Mouse (Mus musculus) forebrain, embryonic 12.5 days (tissue): Measurements from ENCODE around the gene Capn15. TPM values are rescaled to one million over a fixed set of nuclear protein-coding genes. Genes with fewer than 3 reads are reported as not detected.

Source experiments
- ATAC-seq: fragments of 200-750 bp; cut with Nextera tagmentation; 2 replicates; pipeline ENCODE4 v1.8.0; 2017; ENCODE audit warnings: moderate TSS enrichment; ENCODE audit not compliant: low FRiP score
- H3K27ac ChIP-seq: fragments of 300-500 bp; sonication (generic); 2 replicates; pipeline ENCODE4 v1.5.1; 2016; ENCODE audit warnings: mild to moderate bottlenecking
- H3K27me3 ChIP-seq: fragments of 300-500 bp; sonication (generic); 2 replicates; pipeline ENCODE4 v1.6.1; 2016; ENCODE audit warnings: mild to moderate bottlenecking
- H3K36me3 ChIP-seq: fragments of 300-500 bp; sonication (generic); replicated peaks from 2 replicates; pipeline ENCODE4 v1.6.1; 2016; ENCODE audit warnings: mild to moderate bottlenecking
- H3K4me1 ChIP-seq: fragments of 300-500 bp; sonication (generic); 2 replicates; pipeline ENCODE4 v1.6.1; 2016
- H3K4me2 ChIP-seq: fragments of 300-500 bp; sonication (generic); 2 replicates; pipeline ENCODE4 v1.6.1; 2016; ENCODE audit warnings: mild to moderate bottlenecking, moderate library complexity
- H3K4me3 ChIP-seq: fragments of 300-500 bp; sonication (generic); replicated peaks from 2 replicates; pipeline ENCODE4 v1.5.1; 2016; ENCODE audit warnings: mild to moderate bottlenecking
- H3K9ac ChIP-seq: fragments of 300-500 bp; sonication (generic); 2 replicates; pipeline ENCODE4 v1.6.1; 2016; ENCODE audit warnings: mild to moderate bottlenecking
- H3K9me3 ChIP-seq: fragments of 300-500 bp; sonication (generic); 2 replicates; pipeline ENCODE4 v1.6.1; 2016
- WGBS: fragments of 180-500 bp; shearing (Covaris S2); methylation state at CpG from one replicate; pipeline ENCODE4 v1.1.7; 2016; 5-methylcytosine and 5-hydroxymethylcytosine counted together
- polyA plus RNA-seq: library from polyadenylated mRNA; unstranded; fragments of >200 nt; fragmentation: Nextera tagmentation; extraction: Ambion mirVana; gene quantifications from 2 replicates; pipeline ENCODE4 v1.2.1, GENCODE M21; 2016

Capn15 gene
- polyA plus RNA-seq, 1 experiment from 2014 or later, result 30.6 TPM

DNA sequence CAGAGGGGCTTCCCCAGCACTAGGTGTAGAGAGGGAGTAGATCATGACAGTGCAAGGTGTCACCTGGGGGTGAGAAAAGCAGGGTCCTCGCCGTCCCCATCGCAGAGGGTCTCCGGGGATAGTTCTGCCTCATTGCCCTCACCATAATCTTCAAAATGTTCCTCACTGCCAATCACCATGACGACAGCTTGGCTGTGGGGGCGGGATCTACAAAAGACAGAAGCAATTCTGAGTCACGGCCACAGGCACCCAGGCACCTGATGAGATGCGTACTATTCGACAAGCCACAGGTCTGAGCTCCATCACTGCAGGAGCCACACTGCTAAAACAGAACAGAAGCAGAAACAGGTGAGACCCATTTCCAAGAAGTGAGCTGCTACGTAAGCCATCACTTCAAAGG lies 28.1 kb upstream of the Capn15 start:
- Histone ChIP-seq H3K4me2 (no peak overlapping the region), H3K27ac (no peak overlapping the region), H3K9ac (no peak overlapping the region), H3K4me3 (no peak overlapping the region), H3K27me3 (no peaks in the 10 kb centered on the region), H3K36me3 (peaks cover 61% of the 10 kb centered on the region), H3K9me3 (no peaks in the 10 kb centered on the region), H3K4me1 (no peaks in the 10 kb centered on the region; the same call in none of the 2 replicates)
- ATAC-seq, result no peak
- 86% methylated on average over 10 of the region's 10 CpGs for WGBS

DNA sequence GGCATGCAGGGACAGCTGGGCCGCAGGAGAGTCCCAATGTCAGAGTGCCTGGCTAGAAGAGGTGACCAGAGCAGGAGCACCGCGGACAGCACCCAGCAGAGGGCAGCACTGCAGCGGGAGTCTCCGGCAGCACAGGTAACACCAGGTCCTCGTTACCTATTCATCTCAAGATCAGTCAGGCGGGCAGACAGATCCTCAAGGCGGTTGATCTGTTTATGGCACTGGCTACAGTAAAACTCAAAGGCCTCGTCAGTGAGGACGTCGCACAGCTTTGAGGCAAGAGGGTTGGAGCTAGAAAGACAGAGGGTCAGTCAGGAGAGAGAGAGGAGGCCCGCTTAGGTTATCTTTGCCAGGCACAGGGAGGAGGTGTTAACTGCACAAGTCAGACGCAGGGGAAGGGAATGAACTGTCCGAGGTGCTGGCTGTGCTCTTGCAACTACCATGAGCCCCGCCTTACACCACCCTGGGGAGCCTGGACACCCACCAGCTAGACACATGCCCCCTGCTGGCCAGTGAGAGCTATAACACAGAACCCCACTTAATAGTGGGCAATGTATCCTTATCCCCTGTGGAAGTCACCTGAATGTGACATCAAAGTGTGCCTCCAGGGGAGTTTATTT lies 26.4 kb upstream of the Capn15 start:
- H3K9me3 ChIP-seq, result no peaks in the 10 kb centered on the region
- no peaks in the 10 kb centered on the region; the same call in none of the 2 replicates for H3K4me1 ChIP-seq
- H3K27me3 ChIP-seq, result no peaks in the 10 kb centered on the region
- 11% methylated on average over 15 of the region's 15 CpGs for WGBS
- no peak overlapping the region for H3K27ac ChIP-seq
- H3K4me3 ChIP-seq, result no peak overlapping the region
- peaks cover 64% of the 10 kb centered on the region for H3K36me3 ChIP-seq
- H3K9ac ChIP-seq, result no peak overlapping the region
- 0 out of 2 replicates have a peak, but pooled peaks have one; percentile 49 for ATAC-seq
- H3K4me2 ChIP-seq, result peak overlapping the region; percentile 31

DNA sequence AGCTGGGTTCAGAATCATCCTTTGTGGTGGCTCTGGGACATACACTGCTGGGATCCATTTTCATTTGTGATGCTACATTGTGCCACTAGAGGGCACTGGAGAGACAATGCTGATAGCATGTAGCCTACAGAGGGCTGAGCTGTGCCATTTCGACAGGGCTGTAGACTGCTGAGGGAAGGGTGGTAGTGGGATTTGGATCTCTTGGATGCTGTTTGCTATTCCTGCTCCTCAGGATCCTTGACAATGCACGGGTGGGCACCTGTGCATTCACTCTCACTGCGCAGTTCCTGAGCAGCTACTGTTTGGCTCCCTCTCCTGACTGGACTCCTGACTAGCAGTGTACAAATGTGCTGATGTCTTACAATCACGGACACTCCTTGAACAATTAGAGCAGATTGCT lies 23.9 kb upstream of the Capn15 start:
- WGBS, result 28% methylated on average over 4 of the region's 4 CpGs
- no peak overlapping the region for H3K27ac ChIP-seq
- H3K36me3 ChIP-seq, result peaks cover 70% of the 10 kb centered on the region

DNA sequence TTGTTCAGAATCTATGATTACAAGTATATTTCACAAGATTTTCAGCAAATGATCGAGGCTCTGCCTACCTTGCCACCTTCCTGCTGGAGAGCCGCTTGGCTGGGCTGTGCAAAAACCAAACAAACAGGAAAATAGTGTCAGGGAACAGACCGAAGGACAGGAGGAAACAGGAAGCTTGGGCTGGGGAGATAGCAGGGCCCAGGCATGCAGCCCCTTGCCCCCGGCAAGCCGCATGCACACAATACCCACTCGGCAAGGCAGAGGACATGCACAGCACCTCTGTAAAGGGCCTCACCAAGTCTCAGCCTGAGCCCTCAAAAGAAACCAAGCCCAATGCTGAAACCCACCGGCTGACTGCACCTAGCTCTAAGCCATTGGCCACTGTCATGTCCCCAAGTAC lies 23.2 kb upstream of the Capn15 start:
- H3K4me1 ChIP-seq, result no peaks in the 10 kb centered on the region; the same call in none of the 2 replicates
- H3K36me3 ChIP-seq, result peaks cover 70% of the 10 kb centered on the region
- H3K27me3 ChIP-seq, result no peaks in the 10 kb centered on the region
- no peak for ATAC-seq
- no peak overlapping the region for H3K9ac ChIP-seq
- no peak overlapping the region for H3K4me2 ChIP-seq
- no peak overlapping the region for H3K4me3 ChIP-seq
- 92% methylated on average over 7 of the region's 7 CpGs for WGBS
- no peak overlapping the region for H3K27ac ChIP-seq
- no peaks in the 10 kb centered on the region for H3K9me3 ChIP-seq

More for the DNA sequence above, 23.9 kb upstream of the Capn15 start:
- no peaks in the 10 kb centered on the region for H3K9me3 ChIP-seq
- no peak overlapping the region for H3K4me2 ChIP-seq
- H3K4me3 ChIP-seq, result no peak overlapping the region
- no peaks in the 10 kb centered on the region; the same call in none of the 2 replicates for H3K4me1 ChIP-seq
- H3K9ac ChIP-seq, result no peak overlapping the region
- peak; percentile 76 for ATAC-seq
- H3K27me3 ChIP-seq, result no peaks in the 10 kb centered on the region

DNA sequence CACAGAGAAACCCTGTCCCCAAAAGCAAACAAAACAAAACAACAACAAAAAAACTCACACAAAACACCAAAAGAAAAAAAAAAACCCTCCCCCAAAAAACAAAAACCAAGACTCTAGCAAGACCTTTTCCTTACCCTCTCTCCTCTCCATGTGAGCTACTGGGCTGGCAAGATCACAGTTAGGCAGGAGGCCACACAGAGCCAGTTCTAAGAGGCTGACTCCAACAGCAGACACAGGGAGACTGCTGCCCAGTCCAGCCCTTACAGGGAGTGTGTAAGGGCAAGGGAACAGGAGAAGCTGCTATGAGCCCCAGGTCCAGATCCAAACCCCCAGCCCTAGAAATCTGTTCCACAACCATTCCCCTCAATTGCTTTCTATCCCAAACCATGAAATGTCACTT lies 22.7 kb upstream of the Capn15 start:
- no peaks in the 10 kb centered on the region; the same call in none of the 2 replicates for H3K4me1 ChIP-seq
- ATAC-seq, result no peak

DNA sequence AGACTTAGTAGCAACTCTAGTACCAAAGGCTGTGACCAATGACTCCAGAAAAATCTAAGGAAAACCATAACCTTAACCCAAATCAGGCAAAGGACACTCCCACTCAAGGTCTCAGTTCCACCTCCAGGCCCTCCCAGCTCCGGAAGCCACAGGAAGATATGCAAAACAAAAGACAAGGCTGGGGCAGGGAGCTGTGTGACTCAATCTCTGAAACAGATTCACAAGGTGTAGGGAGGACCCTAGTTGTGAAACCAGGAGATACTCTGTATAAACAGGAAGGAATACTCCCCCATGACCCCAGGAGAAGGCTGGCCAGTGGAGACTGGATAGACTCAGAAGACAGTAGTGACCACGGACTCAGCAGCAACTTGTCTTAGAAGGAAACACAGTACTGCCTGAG lies 22.1 kb upstream of the Capn15 start:
- Histone ChIP-seq H3K9me3 (no peaks in the 10 kb centered on the region), H3K27ac (no peak overlapping the region), H3K4me2 (no peak overlapping the region), H3K27me3 (no peaks in the 10 kb centered on the region), H3K9ac (no peak overlapping the region), H3K36me3 (peaks cover 73% of the 10 kb centered on the region), H3K4me3 (no peak overlapping the region), H3K4me1 (no peaks in the 10 kb centered on the region; the same call in none of the 2 replicates)
- WGBS, result 81% methylated on average over 2 of the region's 2 CpGs
- no peak for ATAC-seq

More for the DNA sequence above, 22.7 kb upstream of the Capn15 start:
- Histone ChIP-seq H3K27me3 (no peaks in the 10 kb centered on the region), H3K9me3 (no peaks in the 10 kb centered on the region), H3K27ac (no peak overlapping the region), H3K36me3 (peaks cover 70% of the 10 kb centered on the region), H3K9ac (no peak overlapping the region), H3K4me3 (no peak overlapping the region), H3K4me2 (no peak overlapping the region)

DNA sequence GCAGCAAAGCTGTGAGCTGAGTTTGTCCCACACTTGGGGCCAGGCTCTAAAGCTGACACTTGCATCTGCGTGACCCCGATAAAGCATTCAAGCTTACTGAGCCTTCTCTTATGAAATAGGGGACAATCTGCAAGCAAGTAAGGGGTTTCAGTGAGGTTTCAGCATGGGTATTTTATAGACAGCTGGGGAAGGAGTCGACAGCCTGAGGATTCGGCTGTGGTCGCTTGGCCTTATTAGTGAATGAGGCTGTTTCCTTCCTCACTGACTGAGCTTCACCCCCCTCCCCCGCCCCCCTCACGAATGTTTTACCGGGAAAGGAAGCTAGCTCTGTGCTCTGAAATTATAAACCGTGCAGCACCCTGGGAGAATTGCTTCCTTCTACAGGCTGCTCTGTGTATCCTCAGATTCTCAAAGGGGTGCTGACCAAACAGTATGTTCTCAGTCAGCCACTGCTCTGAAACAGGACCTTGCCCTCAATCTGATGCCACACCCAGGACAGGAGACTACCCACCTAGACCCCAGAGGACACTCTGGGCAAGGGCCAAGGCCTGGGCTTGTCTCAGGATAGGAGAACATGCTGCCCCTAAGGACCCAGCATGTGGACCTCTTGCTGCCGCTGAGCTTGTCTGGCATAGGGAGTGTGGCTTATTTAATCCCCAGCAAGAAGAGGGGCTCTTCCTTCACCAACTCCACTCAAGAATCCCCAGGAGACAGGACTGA lies 20.3 kb upstream of the Capn15 start:
- H3K36me3 ChIP-seq, result peaks cover 83% of the 10 kb centered on the region
- 89% methylated on average over 10 of the region's 10 CpGs for WGBS
- no peak for ATAC-seq
- H3K4me2 ChIP-seq, result no peak overlapping the region
- no peaks in the 10 kb centered on the region for H3K27me3 ChIP-seq
- no peak overlapping the region for H3K27ac ChIP-seq
- no peak overlapping the region for H3K9ac ChIP-seq
- no peaks in the 10 kb centered on the region for H3K9me3 ChIP-seq
- H3K4me3 ChIP-seq, result no peak overlapping the region
- no peaks in the 10 kb centered on the region; the same call in 1 of the 2 replicates for H3K4me1 ChIP-seq

DNA sequence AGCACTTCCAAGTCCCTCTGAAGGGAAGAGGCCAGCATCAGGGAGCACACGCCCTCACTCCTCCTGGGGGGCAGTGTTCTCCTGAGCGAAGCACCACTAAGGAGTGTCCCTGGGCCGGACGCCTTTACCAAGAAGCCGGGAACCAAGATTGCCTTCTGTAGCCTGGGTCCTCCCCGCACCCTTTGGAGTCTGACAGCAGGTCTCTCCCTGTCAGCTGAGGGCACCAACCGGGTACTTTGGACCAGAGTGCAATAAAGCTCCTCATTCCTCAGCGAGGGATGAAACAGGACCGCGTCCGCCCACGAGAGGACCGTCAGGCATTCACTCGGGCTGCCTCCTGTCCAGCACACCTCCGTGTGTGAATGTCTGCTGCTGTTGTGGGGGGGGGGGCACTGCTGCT lies 19.1 kb upstream of the Capn15 start:
- no peak overlapping the region for H3K27ac ChIP-seq
- WGBS, result 93% methylated on average over 15 of the region's 15 CpGs
- no peak overlapping the region for H3K4me2 ChIP-seq
- no peak for ATAC-seq
- H3K9ac ChIP-seq, result no peak overlapping the region
- H3K27me3 ChIP-seq, result no peaks in the 10 kb centered on the region
- peaks cover 77% of the 10 kb centered on the region for H3K36me3 ChIP-seq
- no peak overlapping the region for H3K4me3 ChIP-seq
- no peaks in the 10 kb centered on the region for H3K9me3 ChIP-seq
- H3K4me1 ChIP-seq, result no peaks in the 10 kb centered on the region; the same call in 1 of the 2 replicates

DNA sequence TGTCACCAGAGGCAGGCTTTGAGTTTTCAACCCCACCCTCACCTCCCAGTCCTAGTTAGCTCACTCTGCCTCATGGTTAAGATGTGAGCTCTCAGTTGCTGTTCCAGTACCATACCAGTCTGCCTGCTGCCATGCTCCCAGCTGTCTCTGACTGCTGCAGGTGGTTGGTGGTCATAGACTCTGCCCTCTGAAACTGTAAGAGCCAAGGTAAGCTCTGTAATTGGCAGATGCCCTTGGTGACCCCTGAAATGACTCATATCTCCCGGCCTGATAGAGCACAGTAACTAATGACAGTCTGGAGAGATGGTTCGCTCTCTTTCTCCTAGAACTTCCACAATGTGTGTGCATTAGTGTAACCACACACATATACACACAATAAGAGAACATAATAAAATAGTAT lies 18.3 kb upstream of the Capn15 start:
- ATAC-seq, result no peak
- no peaks in the 10 kb centered on the region for H3K27me3 ChIP-seq
- no peaks in the 10 kb centered on the region for H3K4me1 ChIP-seq
- H3K9me3 ChIP-seq, result no peaks in the 10 kb centered on the region
- H3K4me2 ChIP-seq, result no peak overlapping the region
- no peak overlapping the region for H3K9ac ChIP-seq
- H3K4me3 ChIP-seq, result no peak overlapping the region
- no peak overlapping the region for H3K27ac ChIP-seq
- H3K36me3 ChIP-seq, result peaks cover 74% of the 10 kb centered on the region
- 90% methylated on average over 2 of the region's 2 CpGs for WGBS

DNA sequence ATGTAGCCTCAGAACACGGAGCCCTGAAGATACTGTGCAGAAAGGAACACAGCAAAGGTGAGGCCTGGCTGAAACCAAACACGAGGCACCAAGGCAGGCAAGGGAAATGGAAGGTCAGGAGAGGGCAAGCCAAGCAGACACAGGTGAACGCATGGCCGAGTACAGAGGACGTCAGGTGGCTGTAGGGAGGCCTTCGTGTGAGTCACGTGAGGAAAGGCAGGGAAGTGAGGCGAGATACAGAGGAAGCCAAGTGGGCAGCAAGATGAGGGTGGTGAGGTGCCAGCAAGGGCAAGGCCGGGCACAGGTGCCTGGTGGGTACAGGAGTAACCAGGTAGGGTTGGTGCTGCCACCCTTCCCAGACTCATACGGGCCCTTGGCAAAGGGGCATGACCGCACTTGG lies 12.8 kb upstream of the Capn15 start:
- Histone ChIP-seq H3K9ac (no peak overlapping the region), H3K4me1 (no peaks in the 10 kb centered on the region), H3K27me3 (no peaks in the 10 kb centered on the region), H3K27ac (no peak overlapping the region), H3K4me2 (no peak overlapping the region), H3K4me3 (no peak overlapping the region), H3K36me3 (peaks cover 66% of the 10 kb centered on the region), H3K9me3 (no peaks in the 10 kb centered on the region)
- 92% methylated on average over 11 of the region's 11 CpGs for WGBS
- ATAC-seq, result no peak

DNA sequence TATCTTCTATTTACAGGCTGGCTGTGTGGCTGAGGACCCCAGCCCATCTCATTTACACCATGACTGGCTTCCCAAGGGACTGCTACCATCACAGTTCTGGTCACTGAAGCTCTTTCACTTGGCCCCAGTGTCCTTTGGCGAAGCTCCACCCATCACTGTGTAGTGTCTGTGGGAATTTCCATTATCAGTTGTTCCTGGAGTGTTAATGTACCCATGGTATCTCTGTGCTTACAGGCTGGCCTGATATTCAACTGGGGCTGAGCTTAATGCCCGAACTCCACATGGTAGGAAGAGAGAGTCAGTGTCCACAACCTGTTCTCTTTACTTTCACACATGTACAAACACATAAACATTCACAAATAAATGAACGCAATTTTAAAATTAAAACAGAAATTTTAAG lies 7.9 kb upstream of the Capn15 start:
- no peaks in the 10 kb centered on the region for H3K27me3 ChIP-seq
- H3K4me2 ChIP-seq, result no peak overlapping the region
- WGBS, result 91% methylated on average over 3 of the region's 3 CpGs
- H3K9ac ChIP-seq, result no peak overlapping the region
- H3K9me3 ChIP-seq, result no peaks in the 10 kb centered on the region
- H3K4me3 ChIP-seq, result no peak overlapping the region
- H3K36me3 ChIP-seq, result peaks cover 80% of the 10 kb centered on the region
- no peaks in the 10 kb centered on the region for H3K4me1 ChIP-seq
- ATAC-seq, result no peak
- no peak overlapping the region for H3K27ac ChIP-seq

DNA sequence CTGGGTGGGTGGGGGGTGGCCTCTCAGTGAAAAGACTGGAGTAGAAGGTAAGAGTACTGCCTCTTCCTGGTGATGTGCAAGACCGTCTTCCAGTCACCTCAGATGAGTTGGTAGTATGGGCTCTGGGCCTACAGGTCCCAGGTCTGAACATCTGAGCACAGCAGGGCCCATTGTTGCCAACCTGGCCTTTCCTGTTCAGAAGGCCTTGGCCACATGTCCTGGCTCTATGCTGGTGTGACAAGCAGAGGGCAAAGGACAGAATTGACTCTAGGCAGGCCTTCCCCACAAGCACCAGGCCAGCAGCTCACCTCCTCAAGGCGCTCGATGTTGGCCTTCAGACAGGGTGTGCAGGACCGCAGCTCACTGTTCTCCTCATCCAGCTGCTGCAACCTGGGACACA lies 6.7 kb upstream of the Capn15 start:
- Histone ChIP-seq H3K4me2 (no peak overlapping the region), H3K4me1 (no peaks in the 10 kb centered on the region), H3K27ac (no peak overlapping the region), H3K9me3 (no peaks in the 10 kb centered on the region), H3K4me3 (no peak overlapping the region), H3K9ac (no peak overlapping the region), H3K36me3 (peaks cover 70% of the 10 kb centered on the region), H3K27me3 (no peaks in the 10 kb centered on the region)
- WGBS, result 95% methylated on average over 4 of the region's 4 CpGs
- no peak for ATAC-seq

DNA sequence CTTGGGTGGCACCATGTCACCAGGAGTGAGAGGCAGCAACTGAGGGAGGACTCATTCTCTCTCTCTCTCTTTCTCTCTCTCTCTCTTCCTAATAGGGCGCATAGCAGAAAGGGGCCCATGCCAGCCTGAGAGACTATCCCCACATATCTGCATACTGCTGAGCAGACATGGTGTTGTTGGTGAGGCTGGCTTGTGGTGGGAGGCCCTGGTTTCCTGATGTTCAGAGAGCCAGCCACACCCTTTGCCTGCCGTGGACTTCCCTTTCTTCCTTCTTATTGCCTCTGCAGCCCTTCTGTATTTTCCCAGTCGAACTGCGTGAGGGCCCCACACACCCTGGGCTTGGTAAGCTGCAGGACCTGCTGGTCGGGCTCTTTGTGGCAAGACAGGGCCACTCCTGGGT lies 4.7 kb upstream of the Capn15 start:
- Histone ChIP-seq H3K4me2 (no peak overlapping the region), H3K4me1 (peaks cover 3% of the 10 kb centered on the region; the same call in 1 of the 2 replicates), H3K9ac (no peak overlapping the region), H3K36me3 (peaks cover 62% of the 10 kb centered on the region), H3K4me3 (no peak overlapping the region), H3K9me3 (no peaks in the 10 kb centered on the region), H3K27ac (no peak overlapping the region), H3K27me3 (no peaks in the 10 kb centered on the region)
- ATAC-seq, result no peak
- 96% methylated on average over 5 of the region's 5 CpGs for WGBS
